Mouse (Mus musculus): ENCODE data around the gene Kmt5c.

Gene Kmt5c

DNA sequence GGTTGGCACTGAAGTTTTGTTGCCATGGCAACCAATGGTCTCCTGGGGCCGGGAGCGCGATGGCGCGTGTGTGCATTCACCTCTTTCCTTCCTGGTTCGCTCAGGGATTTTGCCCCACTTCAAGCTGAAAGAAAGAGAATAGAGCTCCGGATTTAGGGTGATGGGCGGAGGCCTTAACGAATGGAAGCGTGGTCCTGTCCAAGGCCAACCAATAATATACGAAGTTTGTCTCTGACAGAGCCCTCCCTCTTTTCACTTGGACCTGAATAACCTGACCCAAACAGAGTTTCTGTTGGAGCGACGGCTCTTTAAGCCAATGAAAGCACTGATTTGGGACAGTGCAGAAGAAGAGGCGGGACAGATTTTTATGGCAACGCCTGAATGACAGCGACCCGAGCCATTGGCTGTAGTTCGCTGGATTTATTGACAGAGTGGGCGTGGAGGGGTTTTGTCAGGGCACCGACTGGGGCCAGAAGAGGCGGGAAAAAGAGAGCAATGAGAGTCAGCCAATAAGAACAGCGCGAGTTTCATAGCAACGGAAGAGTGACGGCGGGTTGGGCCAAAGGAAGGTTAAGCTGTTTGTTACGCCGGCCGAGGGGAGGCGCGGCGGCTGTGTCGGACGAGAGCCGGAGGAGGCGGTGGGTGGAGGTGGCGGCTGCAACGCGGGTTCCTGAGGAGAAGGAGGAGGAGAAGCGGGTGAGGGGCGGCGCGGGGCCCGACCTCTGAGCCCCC lies at the start of gene Kmt5c:
TSS of gene Kmt5c (plus strand) at position 572 of the 732 bp plus-strand sequence.
- DNase-seq = peak; percentile 98

DNA sequence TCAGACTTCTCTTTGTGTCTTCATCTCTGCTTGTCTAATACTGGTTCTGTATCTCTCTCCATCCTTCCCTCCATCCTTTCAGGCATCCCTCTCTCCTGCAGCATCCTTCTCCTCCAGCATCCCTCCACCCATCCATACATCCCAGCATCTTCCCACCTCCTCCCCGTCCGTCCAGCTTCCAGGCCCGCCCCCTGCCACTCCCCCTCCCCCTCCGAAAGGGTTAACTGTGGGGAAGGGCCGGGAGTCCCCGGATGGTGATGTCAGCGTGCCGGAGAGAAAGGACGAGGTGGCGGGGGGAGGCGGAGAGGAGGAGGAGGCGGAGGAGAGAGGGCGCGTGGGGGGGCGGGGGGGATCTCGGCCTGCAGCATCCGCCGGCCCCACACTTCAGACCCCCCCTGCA lies 49.5 kb upstream of the Kmt5c start, which contains the start of gene Brsk1:
TSS of gene Brsk1 (plus strand) at position 218 of the 400 bp plus-strand sequence.
- DNase-seq = peak; percentile 80

DNA sequence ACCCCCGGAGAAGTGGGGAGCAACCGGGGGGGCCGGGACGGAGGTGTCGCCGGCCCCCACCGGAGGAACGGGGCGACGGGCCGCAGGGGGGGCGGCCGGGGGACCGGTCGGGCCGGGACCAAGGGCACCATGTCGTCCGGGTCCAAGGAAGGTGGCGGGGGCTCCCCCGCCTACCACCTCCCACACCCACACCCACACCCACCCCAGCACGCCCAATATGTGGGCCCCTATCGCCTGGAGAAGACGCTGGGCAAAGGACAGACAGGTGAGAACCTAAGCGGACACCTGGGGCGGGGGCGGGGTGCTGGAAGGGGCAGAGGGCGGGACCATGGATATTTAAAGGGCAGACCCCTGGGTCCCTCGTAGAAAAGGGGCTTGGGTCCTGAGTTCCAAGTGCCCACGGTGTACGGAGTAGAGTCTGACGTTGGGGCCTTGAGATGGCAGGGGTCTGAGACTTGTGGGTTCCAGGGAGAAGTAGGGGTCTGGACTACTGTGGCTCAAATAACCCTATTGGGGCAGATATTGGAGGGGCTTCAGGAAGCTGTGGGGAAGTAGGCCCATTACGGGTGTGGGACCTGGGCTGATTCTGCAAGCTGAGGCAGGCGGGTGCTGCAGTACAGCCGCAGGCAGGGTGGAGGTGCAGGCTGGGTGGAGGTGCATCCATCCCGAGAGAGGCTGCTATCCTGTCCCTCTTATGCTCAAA lies 48.8 kb upstream of the Kmt5c start:
- DNase-seq = peak; percentile 52

DNA sequence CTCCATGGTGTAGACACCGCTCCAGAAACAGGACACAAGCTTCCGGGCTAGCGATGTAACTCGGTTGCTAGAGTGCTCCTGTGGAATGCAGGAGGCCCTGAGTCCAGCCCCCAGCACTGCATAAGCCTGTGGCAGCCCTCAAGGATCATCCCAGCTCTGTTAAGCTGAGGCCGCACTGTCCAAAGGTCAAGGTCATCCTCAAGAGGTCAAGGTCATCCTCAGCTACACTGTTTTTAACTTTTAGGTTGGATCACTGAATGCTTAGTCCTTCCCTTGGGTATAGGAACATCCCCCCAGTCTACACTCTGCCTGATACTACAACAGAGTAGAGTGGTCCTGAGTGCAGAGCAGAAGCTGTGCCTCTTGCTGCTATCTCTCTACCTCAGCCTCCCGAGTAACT lies 46.9 kb upstream of the Kmt5c start:
- no peak for DNase-seq

DNA sequence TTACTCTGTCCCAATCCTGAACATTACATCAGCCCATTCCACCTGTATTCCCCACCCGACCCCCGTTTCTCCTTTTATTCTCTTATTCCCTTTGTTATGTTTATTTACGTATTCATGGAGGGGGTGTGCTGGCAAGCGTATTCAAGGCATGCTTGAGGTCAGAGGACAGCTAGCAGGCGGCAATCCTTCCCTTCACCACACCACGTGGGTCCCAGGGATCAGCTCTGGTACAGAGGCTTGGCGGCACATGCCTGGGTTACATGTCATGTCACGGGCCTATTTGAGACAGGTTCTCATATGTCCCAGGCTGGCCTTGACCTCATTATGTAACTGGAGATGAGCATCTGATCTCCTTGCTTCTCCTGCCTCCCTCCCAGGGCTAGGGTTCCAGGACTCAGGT lies 37.6 kb upstream of the Kmt5c start:
- DNase-seq = no peak

DNA sequence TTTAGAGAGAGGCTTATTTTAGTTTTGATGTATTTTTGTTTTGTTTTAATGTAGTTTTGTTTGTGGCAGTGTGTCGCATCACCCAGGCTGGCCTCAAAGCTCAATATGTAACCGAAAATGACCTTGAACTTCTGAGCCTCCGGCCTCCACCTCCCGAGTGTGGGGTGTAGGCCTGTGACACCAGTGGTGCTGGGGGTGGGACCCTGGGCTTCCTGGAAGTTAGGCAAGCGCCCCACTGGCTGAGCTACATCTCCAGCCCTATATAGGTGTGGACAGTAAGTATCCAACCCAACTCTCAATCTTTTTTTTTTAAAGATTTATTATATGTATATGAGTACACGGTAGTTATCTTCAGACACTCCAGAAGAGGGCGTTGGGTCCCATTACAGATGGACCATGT lies 36.7 kb upstream of the Kmt5c start:
- DNase-seq = no peak

DNA sequence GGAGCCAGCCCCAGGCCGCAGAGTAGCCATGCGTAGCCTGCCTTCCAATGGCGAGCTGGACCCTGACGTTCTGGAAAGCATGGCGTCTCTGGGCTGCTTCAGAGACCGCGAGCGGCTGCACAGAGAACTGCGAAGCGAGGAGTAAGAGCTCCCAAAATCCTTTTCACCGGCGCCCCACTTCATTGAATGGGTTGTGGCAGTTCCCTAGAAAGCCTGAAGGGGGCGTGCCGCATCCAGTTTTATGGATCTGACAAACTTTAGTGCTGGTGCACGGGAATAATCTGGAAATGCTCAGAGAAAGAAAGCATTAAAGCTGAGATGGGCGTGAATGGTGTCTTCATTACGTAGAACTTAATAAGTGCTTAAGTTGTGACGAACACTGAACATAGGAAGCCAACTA lies 34.8 kb upstream of the Kmt5c start:
- peak; percentile 42 for DNase-seq

DNA sequence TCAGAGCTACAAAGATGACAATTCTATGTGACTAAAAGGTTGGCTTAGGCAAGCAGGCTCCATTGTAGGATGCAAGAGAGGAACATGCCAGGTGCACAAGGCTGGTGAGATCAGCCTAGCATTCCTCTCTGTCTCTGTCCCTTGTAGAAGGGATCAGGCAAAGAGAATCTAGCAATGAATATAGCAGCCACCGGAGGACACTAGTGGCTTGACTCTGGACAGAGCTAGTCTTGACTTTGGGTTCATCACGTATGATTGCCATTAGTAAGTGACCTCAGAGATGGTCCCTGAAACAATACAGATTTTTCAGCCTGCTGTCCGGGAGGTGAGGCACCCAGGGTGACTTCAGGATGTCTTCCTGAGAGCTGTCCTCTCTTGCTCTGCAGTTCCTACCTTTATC lies 27.3 kb upstream of the Kmt5c start:
- no peak for DNase-seq

DNA sequence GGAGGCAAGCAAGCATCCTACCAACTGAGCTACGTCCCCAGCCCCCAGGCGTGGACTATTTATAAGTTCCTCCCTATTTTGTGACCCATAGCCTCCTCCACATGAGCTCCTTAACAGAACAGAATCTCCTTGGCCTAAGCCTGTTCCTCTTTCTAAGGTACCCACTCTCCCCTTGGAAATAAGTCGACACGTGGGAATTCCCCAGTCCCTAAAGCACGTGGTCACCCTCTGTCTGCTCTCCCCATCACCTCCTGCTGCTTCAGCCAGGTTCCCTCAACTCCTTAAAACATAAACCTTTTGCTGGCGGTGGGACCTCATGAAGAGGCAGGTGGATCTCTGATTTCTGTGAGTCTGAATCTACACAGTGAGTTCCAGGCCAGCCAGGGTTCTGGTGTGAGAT lies 23.0 kb upstream of the Kmt5c start:
- no peak for DNase-seq

DNA sequence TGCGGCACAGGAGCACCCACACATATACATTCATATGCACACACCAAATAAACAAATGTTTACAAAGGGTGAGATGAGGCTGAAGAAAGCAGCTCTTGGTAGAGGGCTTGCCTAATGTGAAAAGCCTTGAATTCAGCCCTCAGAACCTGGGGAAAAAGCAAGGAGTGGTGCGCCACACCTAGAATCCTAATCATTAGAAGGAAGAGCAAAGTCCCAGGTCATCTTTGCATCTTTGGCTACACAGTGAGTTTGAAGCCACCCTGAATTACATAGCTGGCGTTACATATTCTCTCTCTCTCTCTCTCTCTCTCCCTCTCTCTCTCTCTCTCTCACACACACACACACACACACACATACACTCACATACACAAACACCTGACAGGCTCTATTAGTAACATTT lies 20.6 kb upstream of the Kmt5c start:
- no peak for DNase-seq

DNA sequence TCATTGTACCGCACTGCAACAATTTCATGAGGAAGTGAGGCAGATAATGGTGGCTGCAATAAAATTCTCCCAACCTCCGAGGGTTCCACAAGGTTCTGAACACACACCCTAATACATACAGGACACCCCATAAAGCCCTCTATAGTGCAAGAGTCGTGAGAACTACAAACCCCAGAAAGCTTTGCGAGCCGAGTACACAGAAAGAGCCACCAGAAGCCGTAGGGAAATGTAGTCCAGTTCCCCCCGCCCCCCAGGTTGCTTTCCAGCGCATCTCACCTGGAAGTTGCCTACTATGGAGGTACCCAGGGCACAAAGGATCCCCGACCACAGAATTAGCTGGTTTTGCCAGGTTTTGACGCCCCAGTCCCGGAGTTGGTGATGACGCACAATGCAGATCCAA lies 16.4 kb upstream of the Kmt5c start:
- peak; percentile 33 for DNase-seq

DNA sequence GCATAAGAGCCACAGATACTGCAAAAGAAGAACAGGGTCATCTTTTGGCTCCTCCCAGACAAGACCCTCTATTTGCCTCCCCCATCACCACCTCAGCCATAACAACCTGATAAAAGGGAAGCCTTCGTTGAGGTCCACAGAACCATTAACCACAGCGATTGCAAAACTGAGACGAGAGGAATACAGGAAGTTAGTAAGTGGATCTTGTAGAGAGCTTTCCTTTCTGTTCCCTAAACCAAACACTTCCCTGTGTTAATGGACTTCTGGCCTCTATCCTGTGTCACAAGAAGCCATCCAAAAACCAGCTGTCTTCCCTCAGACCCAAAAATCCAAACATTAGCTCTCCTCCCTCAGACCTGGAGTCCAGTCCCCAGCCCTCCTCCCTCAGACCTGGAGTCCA lies 15.6 kb upstream of the Kmt5c start:
- no peak for DNase-seq

DNA sequence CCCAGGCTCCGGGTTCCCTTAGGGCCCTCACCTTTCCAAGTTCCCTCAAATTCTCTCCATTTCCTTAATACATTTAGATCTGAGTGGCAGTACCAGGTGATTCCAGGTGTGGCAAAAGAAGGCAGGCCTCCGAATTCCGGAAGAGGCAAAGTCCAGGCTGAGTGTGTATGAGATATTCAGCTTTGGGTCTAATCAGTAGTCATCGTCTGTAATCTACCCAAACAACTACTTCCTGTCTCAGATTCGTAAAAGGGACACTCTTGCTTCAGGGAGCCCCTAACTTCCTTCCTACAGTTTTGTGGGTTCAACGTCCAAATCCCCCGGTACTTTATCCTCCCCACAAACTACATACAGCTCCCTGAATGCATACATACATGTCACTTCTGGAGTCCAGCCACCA lies 14.7 kb upstream of the Kmt5c start, which contains the start of gene Tmem150b:
TSS of gene Tmem150b (minus strand) at position 81 of the 400 bp plus-strand sequence.
- DNase-seq = no peak

DNA sequence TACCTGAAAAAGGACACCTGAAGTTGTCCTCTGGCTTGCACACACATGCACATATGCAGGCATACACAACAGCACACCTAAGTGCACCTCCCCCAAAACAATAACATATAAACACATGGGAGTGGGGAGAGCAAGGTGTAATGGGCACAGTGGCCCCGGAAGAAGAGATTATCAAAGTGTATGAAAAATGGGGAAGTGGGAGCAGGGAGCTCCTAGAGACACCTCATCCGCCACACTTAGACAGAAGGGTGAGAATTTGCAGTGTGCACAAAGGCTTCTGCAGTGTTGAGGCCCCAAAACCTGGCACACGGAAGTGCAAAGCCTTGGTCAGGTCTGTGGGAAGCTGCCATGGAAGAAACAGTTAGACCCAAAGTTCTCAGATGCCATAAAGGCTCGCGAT lies 8.8 kb upstream of the Kmt5c start:
- DNase-seq = no peak

DNA sequence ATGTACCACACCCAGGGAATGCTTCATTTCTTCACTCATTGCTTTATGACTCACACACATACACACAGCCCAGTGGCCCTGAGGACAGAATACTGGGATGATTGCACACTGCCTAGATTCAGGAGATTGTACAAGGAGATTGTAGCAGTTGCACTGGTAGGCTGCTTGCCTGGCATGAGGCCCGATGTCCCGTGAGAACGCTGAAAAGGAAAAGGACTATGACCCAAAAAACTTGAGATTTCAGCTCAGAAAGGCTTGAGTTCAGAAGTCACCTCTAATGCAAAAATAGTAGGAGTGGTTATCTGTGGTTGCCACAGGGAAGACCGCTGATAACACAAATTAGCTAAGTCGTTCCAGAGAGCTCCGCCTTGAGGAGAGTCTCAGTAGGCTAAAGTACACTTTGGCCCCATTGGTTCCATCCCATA lies 6.9 kb upstream of the Kmt5c start:
- no peak for DNase-seq

DNA sequence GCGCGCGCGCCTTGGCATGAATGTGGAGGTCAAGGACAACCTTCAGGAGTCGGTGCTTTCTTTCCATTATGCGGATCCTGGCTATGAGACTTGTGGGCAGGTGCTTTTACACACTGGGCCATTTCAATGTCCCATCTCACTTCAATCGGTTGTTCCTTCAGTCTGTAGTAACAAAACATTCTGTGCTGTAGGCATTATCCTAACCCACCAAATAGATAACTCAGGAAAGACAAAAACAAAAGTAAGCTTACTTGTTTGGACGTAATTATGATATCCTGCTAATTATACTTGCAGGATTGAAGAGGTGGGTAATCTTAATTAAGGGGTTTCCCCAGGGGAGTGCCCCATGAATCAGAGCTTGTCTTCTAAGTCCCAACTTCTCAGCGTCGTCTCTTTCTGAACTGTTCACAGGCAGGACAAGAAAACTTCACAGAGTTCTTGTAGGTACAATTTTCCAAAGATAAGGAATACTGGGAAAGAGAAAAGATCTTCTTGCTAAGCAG lies 823 bp upstream of the Kmt5c start:
- DNase-seq = no peak

DNA sequence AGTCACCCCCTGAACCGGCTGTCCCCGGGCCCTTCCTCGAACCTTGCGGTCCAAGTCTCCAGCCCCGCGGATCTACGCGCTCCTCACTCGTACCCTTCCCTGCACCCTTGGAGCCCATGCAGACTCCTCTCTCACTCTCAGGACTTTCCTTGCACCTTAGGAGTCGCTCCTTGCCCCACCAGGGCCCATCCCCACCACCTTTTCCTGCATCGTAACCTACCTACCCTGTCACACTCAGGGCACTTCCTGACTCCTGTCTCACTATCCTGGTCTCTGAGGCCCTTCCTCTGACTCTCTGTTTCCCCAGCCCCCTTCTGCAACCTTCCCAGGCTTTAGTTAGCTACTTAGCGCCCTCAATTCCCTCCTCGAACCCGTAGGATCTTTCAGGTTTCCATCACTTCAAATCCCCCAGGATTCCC lies 403 bp downstream of the Kmt5c start:
- DNase-seq = no peak

DNA sequence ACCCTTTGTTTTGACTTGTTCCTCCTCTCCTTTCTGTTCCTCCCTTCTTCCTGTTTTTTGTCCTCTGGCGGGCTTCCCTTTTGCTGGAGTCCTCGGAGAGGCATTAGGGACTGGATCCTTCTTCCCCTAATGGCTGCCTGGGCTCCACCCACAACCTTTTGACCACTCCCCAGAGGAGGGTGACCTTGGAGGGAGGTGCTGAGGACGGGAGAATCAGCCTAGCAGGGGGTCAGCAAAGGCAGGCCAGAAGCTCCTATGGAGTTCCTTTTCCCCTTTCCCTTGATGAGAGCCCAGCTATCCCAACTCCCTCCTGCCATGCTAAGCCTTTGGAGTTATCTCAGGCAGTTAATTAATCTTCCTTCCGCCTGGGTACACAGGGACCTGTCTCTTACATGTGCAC lies 1.2 kb downstream of the Kmt5c start:
- peak; percentile 69 for DNase-seq

DNA sequence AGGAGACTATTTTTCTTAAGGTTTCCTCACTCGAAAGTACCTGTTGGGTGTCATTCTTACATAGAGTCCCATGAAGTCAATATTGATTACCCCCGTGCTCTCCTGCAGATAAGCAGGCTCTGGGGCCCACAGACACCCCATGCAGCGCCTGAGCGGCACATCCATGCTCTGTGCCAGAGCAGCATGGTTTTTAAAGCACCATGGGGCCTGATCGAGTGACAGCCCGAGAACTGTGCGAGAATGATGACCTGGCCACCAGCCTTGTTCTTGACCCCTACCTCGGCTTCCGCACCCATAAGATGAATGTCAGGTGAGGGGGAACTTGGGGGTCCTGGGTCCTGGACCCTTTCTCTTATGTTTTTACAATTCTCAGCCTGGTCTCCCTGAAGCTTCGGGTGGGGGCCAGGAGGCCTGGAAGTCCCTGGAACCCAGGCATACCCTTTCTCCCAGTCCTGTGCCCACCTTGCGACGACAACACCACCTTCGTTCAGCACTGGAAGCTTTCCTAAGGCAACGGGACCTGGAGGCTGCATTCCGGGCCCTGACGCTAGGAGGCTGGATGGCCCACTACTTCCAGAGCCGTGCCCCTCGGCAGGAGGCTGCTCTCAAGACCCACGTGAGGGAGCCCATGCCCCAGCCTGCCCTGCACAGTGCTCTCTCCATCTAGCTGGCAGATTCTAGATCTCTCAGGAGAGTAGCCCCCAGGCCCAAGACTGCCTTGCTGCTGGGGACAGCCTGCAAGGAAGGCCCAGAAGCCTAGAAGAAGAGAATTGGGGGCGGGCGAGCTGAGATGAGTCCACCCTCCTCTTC lies 2.0 kb downstream of the Kmt5c start:
- peak; percentile 39 for DNase-seq

DNA sequence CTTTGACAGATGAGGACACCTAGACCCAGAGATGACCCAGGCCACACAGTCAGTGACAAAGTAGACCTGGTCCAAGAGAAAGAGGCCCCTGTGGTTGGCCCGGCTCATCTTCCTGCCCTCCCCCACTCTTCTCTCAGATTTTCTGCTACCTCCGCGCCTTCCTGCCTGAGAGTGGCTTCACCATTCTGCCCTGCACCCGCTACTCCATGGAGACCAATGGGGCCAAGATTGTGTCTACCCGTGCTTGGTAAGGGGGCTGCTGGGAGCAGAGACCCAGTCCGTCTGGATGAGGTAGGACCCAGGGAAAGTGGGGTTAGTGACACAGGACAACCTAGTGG lies 2.5 kb downstream of the Kmt5c start:
- peak; percentile 25 for DNase-seq

DNA sequence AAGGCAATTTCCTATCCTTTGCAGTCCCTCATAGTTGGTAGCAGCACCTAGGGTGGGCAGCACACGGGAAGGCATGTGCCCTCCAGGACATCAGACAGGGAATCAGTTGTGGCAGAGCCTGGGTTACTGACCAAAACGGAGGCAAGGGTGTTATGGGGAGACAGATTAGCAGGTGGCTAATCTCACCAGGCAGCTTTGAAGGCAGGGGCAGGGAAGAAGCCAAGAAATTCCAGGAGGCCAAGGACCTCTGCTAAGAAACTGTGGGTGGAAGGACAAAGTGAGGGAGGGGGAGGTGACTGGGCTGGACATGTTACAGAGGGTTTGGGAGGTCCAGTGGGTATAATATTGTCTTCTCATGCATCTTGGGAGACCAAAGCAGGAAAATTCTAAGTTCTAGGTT lies 3.4 kb downstream of the Kmt5c start:
- no peak for DNase-seq

DNA sequence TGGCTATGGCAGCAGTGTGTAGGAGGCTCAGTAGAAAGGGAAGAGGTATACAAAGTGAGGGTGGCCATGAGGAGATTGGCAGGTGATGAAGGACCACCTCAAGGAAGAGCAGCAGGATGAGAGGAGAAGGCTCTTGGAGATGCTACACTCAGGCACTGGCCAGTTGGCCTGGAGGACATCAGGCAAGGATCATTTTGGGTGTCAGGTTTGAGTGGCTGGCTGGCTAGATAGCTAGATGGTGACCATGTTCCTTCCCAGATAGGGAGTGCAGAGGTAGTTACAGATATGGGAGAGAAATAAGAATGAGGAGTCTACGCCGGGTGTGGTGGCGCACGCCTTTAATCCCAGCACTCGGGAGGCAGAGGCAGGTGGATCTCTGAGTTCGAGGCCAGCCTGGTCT lies 5.0 kb downstream of the Kmt5c start:
- DNase-seq = no peak

DNA sequence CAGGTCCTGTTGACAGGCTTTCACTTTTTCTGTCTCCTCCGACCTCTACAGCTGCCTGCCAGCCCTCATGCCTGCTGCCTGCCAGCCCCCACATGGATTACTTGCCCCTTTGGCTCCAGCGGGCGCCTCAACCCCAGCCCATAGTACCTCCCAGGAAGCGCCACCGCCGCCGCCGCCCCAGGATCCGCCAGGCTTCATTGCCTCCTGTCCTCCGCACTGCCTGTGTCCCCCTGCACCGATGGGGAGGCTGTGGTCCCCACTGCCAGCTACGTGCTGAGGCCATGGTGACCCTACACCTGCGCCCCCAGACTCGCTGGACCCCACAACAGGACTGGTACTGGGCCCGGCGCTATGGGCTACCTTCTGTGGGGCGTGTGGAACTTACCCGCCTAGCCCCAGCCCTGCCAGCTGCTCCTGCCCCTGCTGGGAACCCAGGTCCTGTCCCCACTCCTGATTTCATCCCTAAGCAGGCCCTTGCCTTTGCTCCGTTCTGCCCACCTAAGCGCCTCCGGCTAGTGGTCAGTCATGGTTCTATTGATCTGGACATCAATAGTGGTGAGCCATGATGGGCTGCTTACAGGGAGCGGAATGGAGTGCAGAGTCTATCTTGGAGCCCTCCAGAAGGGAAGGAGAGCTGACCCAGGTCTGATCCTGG lies 6.5 kb downstream of the Kmt5c start:
- no peak for DNase-seq
